9 mouse cellular contexts compared by ENCODE assay signal in genomic region chr9:63144502-63145248, GRCm38 (mm10). TPM values are rescaled to one million over a fixed set of nuclear protein-coding genes. Genes with fewer than 3 reads are reported as not detected.
DNase-seq lines count a peak whose midpoint lies in the region; ATAC-seq and TF ChIP-seq lines count a peak whose summit lies in the region.
"Had no signal": no experiment of that assay in that cellular context is flagged by ENCODE, and none has a peak within 500 bp of the region (broad histone marks: within the 10 kb centered on the region; RNA-seq: fewer than 3 reads in every experiment).

No protein-coding gene starts in this region.

- H3K4me2 ChIP-seq in kidney, embryonic 15.5 days, result peak overlapping the region; percentile 27
- peak overlapping the region; percentile 39; the same call in 1 of the 2 replicates for H3K4me2 ChIP-seq in embryonic facial prominence, embryonic 14.5 days (ENCODE audit: low read depth, low read length)
- peak overlapping the region; percentile 61 for H3K4me2 ChIP-seq in hindbrain, postnatal 0 days (ENCODE audit: low read depth, low read length)

- H3K9ac ChIP-seq in kidney, embryonic 15.5 days, result no peak overlapping the region
- peak overlapping the region; percentile 8; the same call in 1 of the 2 replicates for H3K9ac ChIP-seq in embryonic facial prominence, embryonic 14.5 days (ENCODE audit: low read depth, low read length)
- H3K9ac ChIP-seq in hindbrain, postnatal 0 days (replicated peaks; ENCODE audit: low read length), result peak overlapping the region; percentile 49

- DNase-seq in kidney, adult 9 months, result no peak
- no peak for DNase-seq in embryonic facial prominence, embryonic 14.5 days (ENCODE audit: low spot score)
- DNase-seq in hindbrain, postnatal 0 days (ENCODE audit: low spot score), result peak; percentile 20
- DNase-seq in naive thymus-derived CD4-positive, alpha-beta T cell, adult 2 months (ENCODE audit: low read depth), result peak; percentile 17
- DNase-seq in MN1 (ENCODE audit: low spot score), result no peak
- no peak for DNase-seq in embryo, embryonic 10.5 days (ENCODE audit: low spot score)

- peaks cover 100% of the 10 kb centered on the region for H3K27me3 ChIP-seq in kidney, embryonic 15.5 days
- peaks cover 99% of the 10 kb centered on the region for H3K27me3 ChIP-seq in embryonic facial prominence, embryonic 14.5 days (replicated peaks; ENCODE audit: control insufficient read depth, insufficient read depth, low read length)
- H3K27me3 ChIP-seq in hindbrain, postnatal 0 days (ENCODE audit: insufficient read depth, low read length), result peaks cover 85% of the 10 kb centered on the region

- peaks cover 77% of the 10 kb centered on the region for H3K4me1 ChIP-seq in kidney, embryonic 15.5 days
- H3K4me1 ChIP-seq in embryonic facial prominence, embryonic 14.5 days (ENCODE audit: control insufficient read depth, insufficient read depth, low read length), result peaks cover 15% of the 10 kb centered on the region
- H3K4me1 ChIP-seq in hindbrain, postnatal 0 days (ENCODE audit: insufficient read depth, low read length), result peaks cover 3% of the 10 kb centered on the region; the same call in 1 of the 2 replicates

- no peak for TF ChIP-seq CTCF in hindbrain, postnatal 0 days (IDR thresholded peaks at IDR 0.05; ENCODE audit: low read depth)

- peak overlapping the region; percentile 24 for H3K4me3 ChIP-seq in kidney, embryonic 15.5 days (replicated peaks)
- peak overlapping the region; percentile 24 for H3K4me3 ChIP-seq in embryonic facial prominence, embryonic 14.5 days (ENCODE audit: low read depth, low read length)
- H3K4me3 ChIP-seq in hindbrain, postnatal 0 days (ENCODE audit: low read length), result peak overlapping the region; percentile 45

- H3K9me3 ChIP-seq in kidney, embryonic 15.5 days (replicated peaks), result no peaks in the 10 kb centered on the region
- no peaks in the 10 kb centered on the region for H3K9me3 ChIP-seq in embryonic facial prominence, embryonic 14.5 days (ENCODE audit: control insufficient read depth, low read length)
- no peaks in the 10 kb centered on the region for H3K9me3 ChIP-seq in hindbrain, postnatal 0 days (ENCODE audit: low read length)

- under 1% methylated on average over 80 of the region's 80 CpGs for WGBS in kidney, embryonic 15.5 days
- 1% methylated on average over 28 of the region's 80 CpGs for WGBS in embryonic facial prominence, embryonic 14.5 days
- 1% methylated on average over 68 of the region's 80 CpGs for WGBS in hindbrain, postnatal 0 days

- no peak overlapping the region for H3K27ac ChIP-seq in kidney, embryonic 15.5 days
- no peak overlapping the region for H3K27ac ChIP-seq in embryonic facial prominence, embryonic 14.5 days (replicated peaks; ENCODE audit: low read depth, low read length)
- peak overlapping the region; percentile 65 for H3K27ac ChIP-seq in hindbrain, postnatal 0 days

- no peak for ATAC-seq in kidney, embryonic 15.5 days (replicated peaks; ENCODE audit: low FRiP score)
- ATAC-seq in embryonic facial prominence, embryonic 14.5 days (ENCODE audit: low read depth), result no peak
- no peak for ATAC-seq in hindbrain, postnatal 0 days
- ATAC-seq in erythroid progenitor cell, adult 5-6 weeks (replicated peaks; ENCODE audit: low FRiP score, poor library complexity, severe bottlenecking), result no peak

- H3K36me3 ChIP-seq in kidney, embryonic 15.5 days, result no peaks in the 10 kb centered on the region
- H3K36me3 ChIP-seq in embryonic facial prominence, embryonic 14.5 days (ENCODE audit: control insufficient read depth, insufficient read depth, low read length), result no peaks in the 10 kb centered on the region
- H3K36me3 ChIP-seq in hindbrain, postnatal 0 days (ENCODE audit: insufficient read depth, low read length), result no peaks in the 10 kb centered on the region

RNA-seq across cellular contexts. Expression of gene Skor1, which starts 4.1 kb away (rescaled TPM):
- polyA plus RNA-seq in kidney, embryonic 15.5 days (2015; fragmentation: Nextera tagmentation; extraction: Ambion mirVana), result not detected in 2 replicates
- polyA plus RNA-seq in embryonic facial prominence, embryonic 14.5 days (2014; fragmentation: Nextera tagmentation; extraction: Ambion mirVana), result 0.04 TPM in 1 of 2 replicates, not detected in the other
- total RNA-seq in hindbrain, postnatal 0 days (2014; rRNA removed), result 36.3 and 38.5 TPM in 2 replicates
- 9.2 TPM in 2 replicates for polyA plus RNA-seq in hindbrain, postnatal 0 days (2015; fragmentation: Nextera tagmentation; extraction: Ambion mirVana)
- total RNA-seq in erythroid progenitor cell, adult 5-6 weeks (2015; ENCODE audit: low replicate concordance), result not detected in 2 replicates
- total RNA-seq in erythroid progenitor cell, adult 5-6 weeks (2017; ENCODE audit: low replicate concordance), result not detected in 2 replicates
- total RNA-seq: MEL had no signal

Comparison
In these comparisons a context has a peak if more than half of its experiments do, and no peak if none do; other contexts are left out.
1. DNase-seq: peak in hindbrain, postnatal 0 days (single experiment) and naive thymus-derived CD4-positive, alpha-beta T cell, adult 2 months (single experiment); none in kidney, adult 9 months (single experiment), embryonic facial prominence, embryonic 14.5 days (single experiment), MN1 (single experiment) and embryo, embryonic 10.5 days (single experiment).
2. Peak in every context shown above with its lines, with median percentiles within 50 percentile points of each other: H3K4me2 ChIP-seq and H3K4me3 ChIP-seq.